Mouse (Mus musculus): ENCODE measurements around the gene Sdr42e1. TPM values are rescaled to one million over a fixed set of nuclear protein-coding genes. Genes with fewer than 3 reads are reported as not detected.

The Sdr42e1 gene
- total RNA-seq (2021), result 1 to 10 TPM; 4.7 to 6.5 TPM
- long read RNA-seq, experiment 1, partial matches to known transcripts, result 0 of 4 reads
- long read RNA-seq, experiment 1, other reads (novel, unspliced or antisense), result 0 of 4 reads
- long read RNA-seq, experiment 2, partial matches to known transcripts, result 0 of 2 reads
- long read RNA-seq, experiment 2, other reads (novel, unspliced or antisense), result 0 of 2 reads

DNA sequence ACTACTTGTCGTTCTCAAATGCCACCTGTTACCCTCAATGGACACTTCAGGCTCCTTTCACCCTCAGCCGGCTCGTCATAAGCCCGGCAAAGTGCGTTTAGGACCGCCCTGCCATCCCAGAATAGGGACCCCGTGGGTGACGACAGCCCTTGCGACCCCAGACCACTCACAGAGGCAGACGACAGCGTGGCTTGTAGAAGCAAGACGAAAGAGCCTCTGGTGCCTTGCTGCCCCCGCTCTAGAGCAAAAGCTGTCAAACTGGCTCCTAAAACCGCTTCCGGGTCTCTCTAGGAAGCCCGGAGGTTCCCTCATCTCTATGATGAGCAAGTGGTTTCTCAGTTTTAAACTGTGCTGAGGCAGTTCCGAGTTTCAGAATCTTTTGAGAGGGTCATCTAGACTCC, at the start of gene Sdr42e1:
Gene Sdr42e1, minus strand, starts transcription at position 260 of the 401 bp plus-strand sequence.
- no peak within 1 kb of the TSS for H3K27ac ChIP-seq

DNA sequence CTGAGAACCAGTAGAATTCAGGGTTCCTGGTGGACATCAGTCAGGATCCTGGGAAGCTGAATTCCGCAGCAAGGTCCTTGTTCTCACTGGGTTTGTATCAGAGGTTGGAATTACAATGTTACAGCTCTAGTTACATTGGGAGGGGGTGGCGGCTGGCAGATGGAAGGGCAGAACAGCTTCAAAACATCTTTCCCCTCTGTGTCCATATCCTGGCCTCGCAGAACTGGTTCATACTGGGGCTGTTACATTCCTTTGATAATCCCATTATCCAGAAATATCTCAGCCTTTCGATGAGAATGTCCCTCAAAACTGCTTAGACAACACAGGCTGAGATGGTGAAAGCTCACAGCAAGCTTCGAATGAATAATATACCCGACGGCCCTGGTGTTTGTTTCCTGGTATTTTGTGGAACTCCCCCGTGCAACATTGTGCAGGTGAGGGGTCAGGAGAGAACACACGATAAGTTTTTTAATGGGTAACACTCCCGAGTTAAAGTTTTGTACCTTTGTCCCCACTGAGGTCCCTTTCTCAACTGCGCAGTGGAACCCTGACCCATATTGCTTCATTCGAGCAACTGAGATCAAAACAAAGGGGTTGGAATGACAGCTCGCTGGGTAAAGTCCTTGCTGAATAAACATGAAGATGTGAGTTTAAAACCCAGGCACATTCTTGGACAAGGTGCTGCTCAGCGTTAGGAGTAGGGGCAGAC, 44.8 kb upstream of the Sdr42e1 start:
- DNase-seq (ENCODE audit: extremely low spot score in 1 of 2, low spot score in 2 of 2), result no peak
- intact Hi-C loops (cut with DNase I), result no loop called here
- H3K4me3 ChIP-seq, result no peak overlapping the region
- H3K27ac ChIP-seq, result no peak overlapping the region
- no peak for TF ChIP-seq CTCF (IDR thresholded peaks at IDR 0.05)

More for the DNA sequence above, at the start of gene Sdr42e1:
- DNase-seq (ENCODE audit: extremely low spot score in 1 of 2, low spot score in 2 of 2), result peak; percentile 31 to 43
- intact Hi-C loops (cut with DNase I), result no loop called here
- no peak for TF ChIP-seq CTCF (IDR thresholded peaks at IDR 0.05)
- H3K4me3 ChIP-seq, result peak within 1 kb of the TSS; percentile 73

DNA sequence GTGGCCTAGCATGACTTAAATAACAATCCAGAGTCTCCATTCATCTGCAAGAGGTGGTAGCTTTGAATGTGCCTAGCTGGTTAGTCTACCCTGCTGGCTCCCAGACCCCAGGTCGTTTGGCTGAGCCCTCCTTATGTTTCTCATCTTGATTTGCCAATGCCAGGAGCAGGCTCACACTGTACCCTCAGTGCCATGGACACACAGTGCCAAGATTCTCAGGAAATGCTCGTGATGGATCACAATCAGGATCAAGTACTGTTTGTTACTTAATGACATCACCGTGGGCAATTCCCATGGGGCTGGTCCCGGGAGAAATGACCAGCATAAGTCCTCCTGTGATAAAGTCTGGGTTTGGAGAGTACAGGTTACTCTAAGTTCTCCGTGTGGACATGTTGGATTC, 42.4 kb upstream of the Sdr42e1 start:
- DNase-seq (ENCODE audit: extremely low spot score in 1 of 2, low spot score in 2 of 2), result no peak
- no peak for TF ChIP-seq CTCF (IDR thresholded peaks at IDR 0.05)
- no peak overlapping the region for H3K27ac ChIP-seq
- H3K4me3 ChIP-seq, result no peak overlapping the region
- intact Hi-C loops (cut with DNase I), result no loop called here

DNA sequence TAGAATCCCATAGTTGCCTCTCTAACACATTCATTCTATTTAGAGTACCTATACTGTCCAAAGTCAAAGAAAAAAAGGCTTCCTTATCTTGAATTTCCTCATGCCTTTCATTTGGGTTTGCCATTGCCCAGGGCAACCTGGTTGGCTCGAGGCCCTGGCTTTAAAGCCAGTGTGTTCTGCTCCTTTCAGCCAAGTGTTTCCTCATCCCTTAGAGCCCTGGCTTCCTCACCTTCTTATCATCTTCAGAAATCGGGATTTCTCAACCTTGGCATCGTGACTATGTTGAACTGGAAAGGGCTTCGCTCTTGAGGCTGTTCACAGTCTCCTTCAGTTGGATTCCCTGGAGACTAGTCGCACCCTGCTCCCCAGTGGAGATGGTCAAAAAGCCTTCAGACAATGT, 41.1 kb upstream of the Sdr42e1 start:
- Histone ChIP-seq H3K27ac (no peak overlapping the region), H3K4me3 (no peak overlapping the region)
- no peak for DNase-seq (ENCODE audit: extremely low spot score in 1 of 2, low spot score in 2 of 2)
- intact Hi-C loops (cut with DNase I), result no loop called here
- TF ChIP-seq CTCF (IDR thresholded peaks at IDR 0.05), result no peak

DNA sequence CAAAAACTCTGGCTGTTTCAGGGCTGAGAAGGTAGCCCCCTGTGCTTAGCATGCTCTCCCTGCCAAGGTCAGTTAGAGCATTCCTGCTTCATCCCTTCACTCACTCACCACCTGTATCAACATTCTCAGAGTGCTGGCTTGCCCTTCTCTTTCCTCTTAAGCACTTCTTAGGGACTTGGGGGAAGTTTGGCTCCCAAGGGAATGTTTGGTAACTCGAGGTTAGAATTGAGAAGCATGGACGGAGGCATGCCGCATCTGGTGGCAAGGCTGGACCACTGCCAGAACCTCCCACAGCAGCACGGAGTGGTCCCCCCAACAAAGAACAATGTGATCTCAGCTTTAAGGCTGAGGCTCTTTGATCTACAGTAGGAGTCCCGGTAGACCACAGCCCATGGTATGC, 38.7 kb upstream of the Sdr42e1 start:
- Histone ChIP-seq H3K27ac (no peak overlapping the region), H3K4me3 (no peak overlapping the region)
- DNase-seq (ENCODE audit: extremely low spot score in 1 of 2, low spot score in 2 of 2), result no peak
- TF ChIP-seq CTCF (IDR thresholded peaks at IDR 0.05), result no peak
- intact Hi-C loops (cut with DNase I), result no loop called here

DNA sequence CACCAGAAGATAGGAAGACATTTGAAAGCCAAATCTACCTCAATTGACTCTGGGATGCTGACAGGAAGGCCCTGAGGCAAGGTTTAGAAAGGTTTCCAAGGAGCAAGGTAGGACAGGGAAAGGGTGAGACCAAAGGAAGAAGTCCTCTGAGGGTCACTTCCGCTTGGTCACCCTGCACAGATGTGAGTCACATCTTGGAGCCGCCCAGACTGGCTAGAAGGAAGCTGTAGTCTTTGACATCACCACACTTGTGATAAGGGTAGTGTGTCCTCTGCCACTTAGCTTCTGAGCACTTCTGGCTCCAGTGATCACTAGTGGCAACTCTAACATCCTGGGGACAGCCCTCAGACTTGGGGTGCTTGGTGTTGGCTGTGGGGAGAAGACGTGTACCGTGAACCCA, 32.7 kb upstream of the Sdr42e1 start:
- DNase-seq (ENCODE audit: extremely low spot score in 1 of 2, low spot score in 2 of 2), result no peak
- Histone ChIP-seq H3K27ac (no peak overlapping the region), H3K4me3 (no peak overlapping the region)
- no peak for TF ChIP-seq CTCF (IDR thresholded peaks at IDR 0.05)
- intact Hi-C loops (cut with DNase I), result no loop called here

DNA sequence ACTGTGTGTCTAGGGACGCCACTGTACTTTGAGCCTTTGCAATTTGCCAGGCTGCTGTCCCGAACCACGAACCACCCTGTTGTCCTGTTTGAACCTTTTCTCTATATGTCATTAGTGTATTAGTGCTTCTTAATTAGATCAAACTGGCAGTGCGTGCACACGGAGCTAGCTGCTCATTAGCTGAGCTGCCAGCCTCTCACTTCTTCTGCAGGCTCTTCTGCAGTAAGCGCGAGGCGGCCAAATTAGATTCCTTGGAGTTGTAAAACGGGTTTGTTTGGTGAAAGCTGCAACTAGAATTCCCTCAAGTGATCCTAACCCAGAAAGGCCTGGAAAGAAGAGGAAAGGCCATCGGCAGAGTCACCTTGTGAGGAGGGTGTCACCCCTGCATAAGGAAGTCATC, 29.2 kb upstream of the Sdr42e1 start:
- no peak for TF ChIP-seq CTCF (IDR thresholded peaks at IDR 0.05)
- no peak overlapping the region for H3K27ac ChIP-seq
- intact Hi-C loops (cut with DNase I), result no loop called here

DNA sequence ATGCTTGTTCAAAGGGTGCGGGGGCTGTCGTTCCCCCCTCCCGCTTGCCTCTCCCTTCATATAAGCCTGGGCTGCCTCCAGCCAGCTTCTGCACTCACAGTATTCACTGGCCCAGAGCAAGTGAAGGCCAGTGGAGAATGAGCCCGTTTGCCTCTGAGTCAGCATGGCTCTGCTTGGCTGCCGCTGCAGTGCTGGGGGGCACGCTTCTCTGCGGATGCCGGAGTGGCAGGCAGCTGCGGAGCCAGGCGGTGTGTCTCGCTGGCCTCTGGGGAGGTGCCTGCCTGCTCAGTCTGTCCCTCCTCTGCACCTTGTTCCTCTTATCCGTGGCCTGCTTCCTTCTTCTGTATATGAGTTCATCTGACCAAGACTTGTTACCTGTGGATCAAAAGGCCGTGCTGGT, 28.4 kb upstream of the Sdr42e1 start, which contains the start of gene Hsd17b2:
Gene Hsd17b2, plus strand, starts transcription at position 46 of the 400 bp plus-strand sequence.
- Histone ChIP-seq H3K27ac (no peak within 1 kb of the TSS), H3K4me3 (no peak within 1 kb of the TSS)
- no peak for DNase-seq (ENCODE audit: extremely low spot score in 1 of 2, low spot score in 2 of 2)
- intact Hi-C loops (cut with DNase I), result no loop called here
- TF ChIP-seq CTCF (IDR thresholded peaks at IDR 0.05), result no peak

More for the DNA sequence above, 29.2 kb upstream of the Sdr42e1 start:
- DNase-seq (ENCODE audit: extremely low spot score in 1 of 2, low spot score in 2 of 2), result no peak
- no peak overlapping the region for H3K4me3 ChIP-seq

DNA sequence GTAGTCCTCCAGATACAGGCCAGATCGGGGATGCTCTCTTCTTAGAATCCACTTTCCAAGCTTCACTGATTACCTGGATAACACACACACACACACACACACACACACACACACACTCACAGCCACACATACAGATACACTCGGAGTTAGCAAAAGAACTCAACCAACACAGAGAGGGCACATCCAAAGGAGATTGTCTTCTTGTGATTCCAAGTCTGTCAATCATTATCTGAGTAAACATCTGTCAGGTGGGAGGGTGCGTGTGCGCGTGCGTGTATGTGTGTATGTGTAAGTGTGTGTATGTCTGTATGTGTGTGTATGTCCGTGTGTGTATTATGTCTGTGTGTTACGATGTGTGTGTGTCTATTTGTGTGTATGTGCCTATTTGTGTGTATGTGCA, 27.8 kb upstream of the Sdr42e1 start:
- no peak for TF ChIP-seq CTCF (IDR thresholded peaks at IDR 0.05)
- no peak overlapping the region for H3K27ac ChIP-seq
- DNase-seq (ENCODE audit: extremely low spot score in 1 of 2, low spot score in 2 of 2), result no peak
- intact Hi-C loops (cut with DNase I), result no loop called here
- no peak overlapping the region for H3K4me3 ChIP-seq

DNA sequence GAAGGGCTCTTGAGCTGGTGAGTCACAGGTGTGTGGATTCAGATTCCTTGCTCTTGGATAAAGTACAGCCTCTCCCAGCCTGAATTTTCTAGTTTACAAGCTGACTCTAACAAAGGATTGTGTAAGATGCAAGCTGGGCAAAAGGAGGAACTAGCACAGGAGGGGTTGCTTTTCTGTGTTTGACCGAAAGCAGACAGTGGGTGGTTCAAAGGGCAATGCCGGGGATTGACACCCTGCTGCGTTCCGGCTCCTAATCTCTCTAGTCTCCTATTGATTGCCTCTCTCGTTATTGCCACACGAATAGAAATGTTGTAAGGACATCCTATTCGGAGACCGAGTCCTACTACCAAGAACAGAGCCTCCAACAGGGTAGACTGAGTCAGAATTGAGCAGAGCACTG, 27.2 kb upstream of the Sdr42e1 start:
- H3K4me3 ChIP-seq, result no peak overlapping the region
- TF ChIP-seq CTCF (IDR thresholded peaks at IDR 0.05), result no peak
- no peak overlapping the region for H3K27ac ChIP-seq
- no peak for DNase-seq (ENCODE audit: extremely low spot score in 1 of 2, low spot score in 2 of 2)
- intact Hi-C loops (cut with DNase I), result no loop called here

DNA sequence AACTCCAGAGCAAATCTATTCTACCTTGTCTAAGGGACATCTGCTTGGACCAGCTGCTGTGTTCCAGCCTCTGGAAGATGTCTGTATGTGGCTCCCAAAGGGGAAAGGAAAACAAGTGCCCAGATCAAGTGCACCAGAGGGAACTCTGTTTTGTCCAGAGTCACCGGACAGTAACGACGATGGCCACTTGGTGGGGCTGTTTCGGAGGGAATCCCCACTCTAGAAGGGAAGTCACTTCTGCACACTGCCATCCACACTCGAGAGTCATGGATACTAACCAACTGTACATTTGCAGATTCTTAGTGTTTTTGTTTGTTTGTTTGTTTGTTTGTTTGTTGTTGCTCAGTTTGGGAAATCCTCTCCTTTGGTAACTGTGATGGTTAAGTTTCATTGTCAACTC, 23.8 kb upstream of the Sdr42e1 start:
- DNase-seq (ENCODE audit: extremely low spot score in 1 of 2, low spot score in 2 of 2), result peak; percentile 10 to 40
- intact Hi-C loops (cut with DNase I), result no loop called here
- no peak overlapping the region for H3K27ac ChIP-seq
- H3K4me3 ChIP-seq, result no peak overlapping the region
- peak; percentile 62 for TF ChIP-seq CTCF (IDR thresholded peaks at IDR 0.05)

DNA sequence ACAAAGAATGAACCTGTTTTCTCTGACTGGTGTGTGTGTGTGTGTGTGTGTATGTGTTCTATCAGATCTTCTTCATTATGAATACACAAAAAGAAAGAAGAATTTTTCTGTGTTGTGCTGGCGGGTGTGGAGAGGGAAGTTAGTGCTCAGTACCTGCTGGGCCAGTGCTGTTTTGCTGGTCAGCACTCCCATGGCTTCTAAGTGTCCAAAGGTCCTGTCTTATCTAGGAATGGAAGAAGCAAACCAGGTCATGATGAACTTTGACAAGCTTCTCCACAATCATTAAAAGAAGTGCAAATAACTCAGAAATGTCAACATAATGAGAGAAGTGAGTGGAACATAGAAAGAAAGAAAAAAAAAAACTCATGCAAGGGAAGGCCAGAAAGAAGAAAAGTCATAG, 22.1 kb upstream of the Sdr42e1 start:
- DNase-seq (ENCODE audit: extremely low spot score in 1 of 2, low spot score in 2 of 2), result no peak
- Histone ChIP-seq H3K4me3 (no peak overlapping the region), H3K27ac (no peak overlapping the region)
- no peak for TF ChIP-seq CTCF (IDR thresholded peaks at IDR 0.05)
- intact Hi-C loops (cut with DNase I), result no loop called here

DNA sequence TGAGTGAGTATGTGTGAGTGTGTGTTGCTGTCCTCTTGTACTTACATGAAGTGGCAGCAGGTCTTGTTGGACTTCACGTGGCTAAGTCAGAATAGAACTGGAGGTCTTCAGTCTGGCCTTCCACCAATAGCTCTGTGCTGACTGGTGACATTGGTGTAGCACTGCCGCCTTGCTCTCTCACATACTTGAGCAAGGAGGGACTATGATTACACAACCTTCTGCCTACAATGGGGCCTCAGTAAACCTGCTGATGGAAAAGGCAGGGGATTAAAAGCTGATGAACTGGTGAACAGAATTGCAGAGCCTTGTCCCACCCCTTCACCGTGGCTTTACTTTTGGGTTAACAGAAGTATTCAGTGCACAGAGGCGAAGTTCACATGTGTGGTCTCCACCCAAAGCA, 18.6 kb upstream of the Sdr42e1 start:
- H3K4me3 ChIP-seq, result no peak overlapping the region
- DNase-seq (ENCODE audit: extremely low spot score in 1 of 2, low spot score in 2 of 2), result no peak
- intact Hi-C loops (cut with DNase I), result no loop called here
- TF ChIP-seq CTCF (IDR thresholded peaks at IDR 0.05), result no peak
- H3K27ac ChIP-seq, result no peak overlapping the region
